14 mouse cellular contexts compared by ENCODE assay signal in genomic region chr1:62378335-62378734, GRCm38 (mm10).
DNase-seq lines count a peak whose midpoint lies in the region; ATAC-seq and TF ChIP-seq lines count a peak whose summit lies in the region.
"Had no signal": no experiment of that assay in that cellular context is flagged by ENCODE, and none has a peak within 500 bp of the region (broad histone marks: within the 10 kb centered on the region; RNA-seq: fewer than 3 reads in every experiment).

No protein-coding gene starts in this region.

- no peak for DNase-seq in kidney, postnatal 0 days (ENCODE audit: low spot score)
- no peak for DNase-seq in kidney, adult 18-20 months
- peak; percentile 15 for DNase-seq in thymus, postnatal 4 days
- no peak for DNase-seq in thymus, adult 2 months
- peak; percentile 61 for DNase-seq in R1 (ENCODE audit: low read depth, low spot score)
- DNase-seq in right cerebral cortex, postnatal 25 days: no peak
- DNase-seq: cerebellum, adult 9-10 months; embryo, embryonic 11 days; gastrocnemius, postnatal 14 days; left cerebral cortex, postnatal 4 days had no signal

- no peak overlapping the region for H3K9ac ChIP-seq in kidney, postnatal 0 days (ENCODE audit: low read depth, low read length)
- H3K9ac ChIP-seq: heart, embryonic 13.5 days; liver, embryonic 15.5 days had no signal

- TF ChIP-seq CTCF in kidney, postnatal 0 days (IDR thresholded peaks at IDR 0.05; ENCODE audit: low read depth): peak; percentile 41
- no peak for TF ChIP-seq CTCF in thymus, adult 2 months (IDR thresholded peaks at IDR 0.05; ENCODE audit: borderline replicate concordance, control insufficient read depth, extremely low read depth, insufficient read depth, low read length, poor library complexity)

- no peaks in the 10 kb centered on the region for H3K4me1 ChIP-seq in kidney, postnatal 0 days (replicated peaks; ENCODE audit: insufficient read depth, low read length)
- H3K4me1 ChIP-seq in thymus, adult 2 months (replicated peaks; ENCODE audit: control insufficient read depth, insufficient read depth, low read length): no peaks in the 10 kb centered on the region

- 88% methylated on average over 4 of the region's 4 CpGs for WGBS in kidney, postnatal 0 days
- whole genome bisulfite sequencing in thymus, adult 2 months: 94% methylated on average over 4 of the region's 4 CpGs

- no peak for ATAC-seq in kidney, postnatal 0 days (replicated peaks; ENCODE audit: low FRiP score, low read depth)
- no peak for ATAC-seq in erythroblast, adult 5-6 weeks (replicated peaks; ENCODE audit: low FRiP score, poor library complexity, severe bottlenecking)
- ATAC-seq: forebrain, embryonic 16.5 days had no signal

- H3K4me2 ChIP-seq in kidney, postnatal 0 days (ENCODE audit: low read length): no peak overlapping the region
- H3K4me2 ChIP-seq: heart, embryonic 13.5 days; liver, embryonic 15.5 days had no signal

- no peaks in the 10 kb centered on the region for H3K27me3 ChIP-seq in kidney, postnatal 0 days (ENCODE audit: insufficient read depth, low read length)
- no peaks in the 10 kb centered on the region for H3K27me3 ChIP-seq in thymus, adult 2 months (ENCODE audit: control insufficient read depth, insufficient read depth, low read length)
- H3K27me3 ChIP-seq: heart, embryonic 13.5 days; liver, embryonic 15.5 days had no signal

- H3K9me3 ChIP-seq in kidney, postnatal 0 days (replicated peaks; ENCODE audit: low read length): no peaks in the 10 kb centered on the region
- H3K9me3 ChIP-seq: heart, embryonic 13.5 days; liver, embryonic 15.5 days had no signal

- H3K36me3 ChIP-seq in kidney, postnatal 0 days (ENCODE audit: insufficient read depth, low read length): no peaks in the 10 kb centered on the region
- H3K36me3 ChIP-seq in thymus, adult 2 months (ENCODE audit: control insufficient read depth, insufficient read depth, low read length): no peaks in the 10 kb centered on the region
- H3K36me3 ChIP-seq: heart, embryonic 13.5 days; liver, embryonic 15.5 days had no signal

- no peak overlapping the region for H3K27ac ChIP-seq in kidney, postnatal 0 days
- H3K27ac ChIP-seq in thymus, adult 2 months (ENCODE audit: control insufficient read depth, insufficient read depth, low read length): no peak overlapping the region
- H3K27ac ChIP-seq: heart, embryonic 13.5 days; liver, embryonic 15.5 days had no signal

- no peak overlapping the region for H3K4me3 ChIP-seq in kidney, postnatal 0 days (replicated peaks; ENCODE audit: low read depth, low read length)
- H3K4me3 ChIP-seq in thymus, adult 2 months (ENCODE audit: control insufficient read depth, insufficient read depth, low read length): no peak overlapping the region
- H3K4me3 ChIP-seq: heart, embryonic 13.5 days; liver, embryonic 15.5 days had no signal

- TF ChIP-seq POLR2A in thymus, adult 2 months (IDR thresholded peaks at IDR 0.05; ENCODE audit: control insufficient read depth, extremely low read depth, insufficient read depth, low read length, poor library complexity): no peak

Comparison
In these comparisons a context has a peak if more than half of its experiments do, and no peak if none do; other contexts are left out.
1. DNase-seq: peak in thymus, postnatal 4 days (single experiment) and R1 (single experiment); none in kidney, postnatal 0 days (single experiment), kidney, adult 18-20 months (single experiment), thymus, adult 2 months (single experiment) and right cerebral cortex, postnatal 25 days (single experiment).